8 mouse cellular contexts compared by ENCODE assay signal in the genomic region with DNA sequence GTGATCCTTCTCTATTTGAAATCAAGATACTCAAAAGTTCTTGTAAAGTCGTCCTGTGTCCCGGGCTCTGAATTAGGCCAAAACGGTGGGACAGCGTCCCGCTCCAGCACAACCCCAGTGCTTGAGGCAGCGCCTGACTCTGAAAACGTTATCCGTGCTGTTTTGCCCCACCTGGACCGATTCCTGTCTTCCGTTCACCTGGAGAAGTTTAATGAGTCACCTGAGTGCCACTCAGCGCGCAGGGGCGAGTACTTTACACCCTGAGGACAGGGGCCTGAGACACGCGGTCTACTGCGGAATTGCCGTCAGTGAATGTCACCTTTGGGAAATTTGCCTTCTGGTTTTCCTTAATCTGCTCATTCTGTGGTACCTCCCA. TPM values are rescaled to one million over a fixed set of nuclear protein-coding genes. Genes with fewer than 3 reads are reported as not detected.
A peak's percentile ranks its signal among the peaks of the same experiment; 100 is the strongest.
DNase-seq lines count a peak whose midpoint lies in the region; ATAC-seq lines count a peak whose summit lies in the region.

No protein-coding gene starts in this region.

- ATAC-seq in heart, embryonic 15.5 days (replicated peaks; ENCODE audit: insufficient number of reproducible peaks, insufficient read depth, low FRiP score, low read depth), result no peak
- ATAC-seq in embryonic facial prominence, embryonic 14.5 days (ENCODE audit: low read depth), result no peak
- ATAC-seq in lung, embryonic 16.5 days (ENCODE audit: low read depth), result peak; percentile 15

- no peaks in the 10 kb centered on the region for H3K9me3 ChIP-seq in heart, embryonic 15.5 days (replicated peaks)
- H3K9me3 ChIP-seq in embryonic facial prominence, embryonic 14.5 days (ENCODE audit: control insufficient read depth, low read length), result no peaks in the 10 kb centered on the region
- H3K9me3 ChIP-seq in lung, embryonic 16.5 days (ENCODE audit: control insufficient read depth, low read length), result no peaks in the 10 kb centered on the region

- peak overlapping the region; percentile 60 for H3K4me2 ChIP-seq in heart, embryonic 15.5 days
- peak overlapping the region; percentile 75 for H3K4me2 ChIP-seq in embryonic facial prominence, embryonic 14.5 days (ENCODE audit: low read depth, low read length)
- peak overlapping the region; percentile 61 for H3K4me2 ChIP-seq in lung, embryonic 16.5 days (ENCODE audit: low read depth, low read length)

- intact Hi-C loops in heart, postnatal 14 days (cut with DNase I), result no loop called here

- peaks cover 41% of the 10 kb centered on the region for H3K4me1 ChIP-seq in heart, embryonic 15.5 days (replicated peaks)
- H3K4me1 ChIP-seq in embryonic facial prominence, embryonic 14.5 days (ENCODE audit: control insufficient read depth, insufficient read depth, low read length), result peaks cover 26% of the 10 kb centered on the region
- peaks cover 23% of the 10 kb centered on the region for H3K4me1 ChIP-seq in lung, embryonic 16.5 days (replicated peaks; ENCODE audit: control insufficient read depth, insufficient read depth, low read length)

- peak overlapping the region; percentile 93 for H3K4me3 ChIP-seq in heart, embryonic 15.5 days
- H3K4me3 ChIP-seq in embryonic facial prominence, embryonic 14.5 days (ENCODE audit: low read depth, low read length), result peak overlapping the region; percentile 94
- H3K4me3 ChIP-seq in lung, embryonic 16.5 days (ENCODE audit: low read length), result peak overlapping the region; percentile 50

- no peaks in the 10 kb centered on the region for H3K27me3 ChIP-seq in heart, embryonic 15.5 days
- no peaks in the 10 kb centered on the region for H3K27me3 ChIP-seq in embryonic facial prominence, embryonic 14.5 days (replicated peaks; ENCODE audit: control insufficient read depth, insufficient read depth, low read length)
- H3K27me3 ChIP-seq in lung, embryonic 16.5 days (ENCODE audit: control insufficient read depth, insufficient read depth, low read depth, low read length), result no peaks in the 10 kb centered on the region

- H3K36me3 ChIP-seq in heart, embryonic 15.5 days, result no peaks in the 10 kb centered on the region
- no peaks in the 10 kb centered on the region for H3K36me3 ChIP-seq in embryonic facial prominence, embryonic 14.5 days (ENCODE audit: control insufficient read depth, insufficient read depth, low read length)
- no peaks in the 10 kb centered on the region for H3K36me3 ChIP-seq in lung, embryonic 16.5 days (ENCODE audit: control insufficient read depth, insufficient read depth, low read length)

- H3K27ac ChIP-seq in heart, embryonic 15.5 days, result peak overlapping the region; percentile 76
- H3K27ac ChIP-seq in embryonic facial prominence, embryonic 14.5 days (replicated peaks; ENCODE audit: low read depth, low read length), result peak overlapping the region; percentile 58
- H3K27ac ChIP-seq in lung, embryonic 16.5 days (ENCODE audit: low read length), result peak overlapping the region; percentile 68

- WGBS in heart, embryonic 15.5 days, result 4% methylated on average over 17 of the region's 17 CpGs
- 4% methylated on average over 17 of the region's 17 CpGs for WGBS in embryonic facial prominence, embryonic 14.5 days
- WGBS in lung, embryonic 16.5 days, result 5% methylated on average over 17 of the region's 17 CpGs

- DNase-seq in heart, postnatal 14 days, result no peak
- peak; percentile 19 for DNase-seq in embryonic facial prominence, embryonic 14.5 days (ENCODE audit: low spot score)
- DNase-seq in kidney, adult 8-10 months, result peak; percentile 76 to 79
- DNase-seq in adrenal gland, postnatal 36 days, result no peak
- no peak for DNase-seq in cerebellum, adult 11 months
- DNase-seq in cerebellum, adult 9-10 months, result no peak

- peak overlapping the region; percentile 48 for H3K9ac ChIP-seq in heart, embryonic 15.5 days
- H3K9ac ChIP-seq in embryonic facial prominence, embryonic 14.5 days (ENCODE audit: low read depth, low read length), result peak overlapping the region; percentile 54
- H3K9ac ChIP-seq in lung, embryonic 16.5 days (ENCODE audit: low read length), result peak overlapping the region; percentile 59

RNA-seq across cellular contexts. Expression of a gene that starts 0.7 kb away (rescaled TPM):
- 252 and 254 TPM in 2 replicates for polyA plus RNA-seq in heart, embryonic 15.5 days (2015; fragmentation: Nextera tagmentation; extraction: Ambion mirVana)
- 100 to 1,000 TPM; 251 to 264 TPM for total RNA-seq in heart, postnatal 14 days (2021)
- 97.5 and 100 TPM in 2 replicates for polyA plus RNA-seq in embryonic facial prominence, embryonic 14.5 days (2014; fragmentation: Nextera tagmentation; extraction: Ambion mirVana)
- 170 and 179 TPM in 2 replicates for polyA plus RNA-seq in lung, embryonic 16.5 days (2015; fragmentation: Nextera tagmentation; extraction: Ambion mirVana)
- total RNA-seq in adrenal gland, postnatal 36 days (2021), result 100 to 1,000 TPM in 1 of 2 experiments, 10 to 100 TPM in 1; 73.1 to 114 TPM

Comparison
In these comparisons a context has a peak if more than half of its experiments do, and no peak if none do; other contexts are left out.
1. DNase-seq: peak in embryonic facial prominence, embryonic 14.5 days (single experiment) and kidney, adult 8-10 months (2 of 2); none in heart, postnatal 14 days (0 of 2), adrenal gland, postnatal 36 days (0 of 2), cerebellum, adult 11 months (single experiment) and cerebellum, adult 9-10 months (single experiment).
2. Peak in every context shown above with its lines, with median percentiles within 50 percentile points of each other: H3K27ac ChIP-seq, H3K4me2 ChIP-seq, H3K4me3 ChIP-seq and H3K9ac ChIP-seq.